Mouse (Mus musculus) MEL (cell line): ENCODE measurements around the gene Nqo1. TPM values are rescaled to one million over a fixed set of nuclear protein-coding genes. Genes with fewer than 3 reads are reported as not detected.
A peak's percentile ranks its signal among the peaks of the same experiment; 100 is the strongest.

Source experiments
- DNase-seq: peaks from one replicate; pipeline ENCODE4 v3.0.0; 2011; ENCODE audit warnings: low read depth, low spot score
- H3K27ac ChIP-seq: 2 replicates; pipeline ENCODE4 v1.5.1; 2012; ENCODE audit warnings: low read depth, mild to moderate bottlenecking, control low read depth, low read length, moderate library complexity; ENCODE audit not compliant: control insufficient read depth
- H3K27me3 ChIP-seq, 2 experiments: fragments of 150-350 bp in 1 of 2; sonication (generic) in 1 of 2; 2 replicates each; pipeline ENCODE4 v1.6.1; 2012; ENCODE audit warnings: low read length in 2 of 2, mild to moderate bottlenecking in 2 of 2, improper control_type of control experiment in 1 of 2, moderate library complexity in 1 of 2; ENCODE audit not compliant: insufficient read depth in 2 of 2, control insufficient read depth in 1 of 2
- H3K36me3 ChIP-seq, 2 experiments: 2 replicates each; pipeline ENCODE4 v1.6.1; 2012 to 2014; ENCODE audit warnings: low read length in 2 of 2, improper control_type of control experiment in 1 of 2, inconsistent platforms in 1 of 2, mild to moderate bottlenecking in 1 of 2; ENCODE audit not compliant: insufficient read depth in 2 of 2, control insufficient read depth in 1 of 2
- H3K4me1 ChIP-seq, 2 experiments: fragments of 150-350 bp in 1 of 2; sonication (generic) in 1 of 2; 2 replicates each; pipeline ENCODE4 v1.6.1; 2012; ENCODE audit warnings: low read length in 2 of 2, improper control_type of control experiment in 1 of 2, mild to moderate bottlenecking in 1 of 2; ENCODE audit not compliant: insufficient read depth in 2 of 2, control insufficient read depth in 1 of 2
- H3K4me3 ChIP-seq, 2 experiments: fragments of 150-350 bp in 1 of 2; sonication (generic) in 1 of 2; 2 replicates each; pipeline ENCODE4 v1.5.1; 2012; ENCODE audit warnings: low read depth in 2 of 2, low read length in 2 of 2, mild to moderate bottlenecking in 2 of 2, moderate library complexity in 2 of 2, control low read depth in 1 of 2, improper control_type of control experiment in 1 of 2; ENCODE audit not compliant: control insufficient read depth in 1 of 2, insufficient read depth in 1 of 2
- H3K79me2 ChIP-seq: 2 replicates; pipeline ENCODE4 v1.6.1; 2012; ENCODE audit warnings: mild to moderate bottlenecking, low read length, moderate library complexity; ENCODE audit not compliant: control insufficient read depth, poor library complexity, insufficient read depth
- H3K9ac ChIP-seq: 2 replicates; pipeline ENCODE4 v1.6.1; 2012; ENCODE audit warnings: low read depth, mild to moderate bottlenecking, control low read depth, low read length, moderate library complexity; ENCODE audit not compliant: control insufficient read depth, poor library complexity, severe bottlenecking
- H3K9me3 ChIP-seq: fragments of 150-350 bp; sonication (generic); replicated peaks from 2 replicates; pipeline ENCODE4 v1.6.1; 2012; ENCODE audit warnings: mild to moderate bottlenecking, low read length, improper control_type of control experiment, moderate library complexity; ENCODE audit not compliant: insufficient read depth
- BHLHE40 ChIP-seq: IDR thresholded peaks from 2 replicates; pipeline ENCODE4 v1.6.1; 2012; ENCODE audit warnings: low read depth, mild to moderate bottlenecking, inconsistent platforms, low read length, improper control_type of control experiment, borderline replicate concordance
- CHD2 ChIP-seq: IDR thresholded peaks from 2 replicates; pipeline ENCODE4 v1.6.1; 2011; ENCODE audit warnings: low read length, improper control_type of control experiment
- CTCF ChIP-seq, 3 experiments: IDR thresholded peaks in 2 of 3; conservative IDR thresholded peaks in 1 of 3; 2 replicates each; pipeline ENCODE4 v1.5.1; 2011 to 2012; ENCODE audit warnings: low read length in 3 of 3, low read depth in 2 of 3, mild to moderate bottlenecking in 2 of 3, improper control_type of control experiment in 1 of 3, inconsistent platforms in 1 of 3, mixed read lengths in 1 of 3, moderate library complexity in 1 of 3; ENCODE audit not compliant: control insufficient read depth in 1 of 3, insufficient read depth in 1 of 3, poor library complexity in 1 of 3, severe bottlenecking in 1 of 3
- E2F4 ChIP-seq: IDR thresholded peaks from 2 replicates; pipeline ENCODE4 v1.6.1; 2011; ENCODE audit warnings: low read depth, low read length, improper control_type of control experiment, borderline replicate concordance
- ELF1 ChIP-seq: IDR thresholded peaks from 2 replicates; pipeline ENCODE4 v1.6.1; 2014; ENCODE audit warnings: low read depth, mild to moderate bottlenecking, inconsistent platforms, low read length, improper control_type of control experiment, moderate library complexity
- EP300 ChIP-seq, 2 experiments: IDR thresholded peaks; 2 replicates each; pipeline ENCODE4 v1.6.1; 2011; ENCODE audit warnings: improper control_type of control experiment in 2 of 2, low read length in 2 of 2, low read depth in 1 of 2, mild to moderate bottlenecking in 1 of 2
- ETS1 ChIP-seq: IDR thresholded peaks from 2 replicates; pipeline ENCODE4 v1.6.1; 2012; ENCODE audit warnings: low read depth, mild to moderate bottlenecking, inconsistent platforms, low read length, improper control_type of control experiment, moderate library complexity
- GABPA ChIP-seq: IDR thresholded peaks from 2 replicates; pipeline ENCODE4 v1.6.1; 2012; ENCODE audit warnings: low read depth, mild to moderate bottlenecking, inconsistent platforms, low read length, improper control_type of control experiment, moderate library complexity
- GATA1 ChIP-seq: IDR thresholded peaks from 2 replicates; pipeline ENCODE4 v1.6.1; 2011; ENCODE audit warnings: low read depth, low read length, improper control_type of control experiment
- HCFC1 ChIP-seq: IDR thresholded peaks from 2 replicates; pipeline ENCODE4 v1.6.1; 2012; ENCODE audit warnings: low read depth, mild to moderate bottlenecking, inconsistent platforms, low read length, improper control_type of control experiment, moderate library complexity
- KAT2A ChIP-seq: conservative IDR thresholded peaks from 2 replicates; pipeline ENCODE4 v1.6.1; 2012; ENCODE audit warnings: low read depth, low read length, improper control_type of control experiment, inconsistent platforms
- MAFK ChIP-seq: IDR thresholded peaks from 2 replicates; pipeline ENCODE4 v1.6.1; 2011; ENCODE audit warnings: low read depth, mild to moderate bottlenecking, low read length, improper control_type of control experiment, borderline replicate concordance
- MAX ChIP-seq: IDR thresholded peaks from 2 replicates; pipeline ENCODE4 v1.6.1; 2011; ENCODE audit warnings: low read length, improper control_type of control experiment
- MAZ ChIP-seq: IDR thresholded peaks from 2 replicates; pipeline ENCODE4 v1.6.1; 2012; ENCODE audit warnings: low read depth, mild to moderate bottlenecking, inconsistent platforms, low read length, improper control_type of control experiment
- MEF2A ChIP-seq: IDR thresholded peaks from 2 replicates; pipeline ENCODE4 v1.6.1; 2014; ENCODE audit warnings: low read depth, mild to moderate bottlenecking, inconsistent platforms, low read length, improper control_type of control experiment; ENCODE audit not compliant: poor library complexity, insufficient replicate concordance, severe bottlenecking; ENCODE audit errors: extremely low read depth
- MXI1 ChIP-seq: IDR thresholded peaks from 2 replicates; pipeline ENCODE4 v1.6.1; 2011; ENCODE audit warnings: mild to moderate bottlenecking, low read depth, low read length, improper control_type of control experiment
- MYC ChIP-seq: IDR thresholded peaks from 2 replicates; pipeline ENCODE4 v1.6.1; 2011; ENCODE audit warnings: low read depth, mild to moderate bottlenecking, low read length, improper control_type of control experiment, moderate library complexity
- NELFE ChIP-seq: IDR thresholded peaks from 2 replicates; pipeline ENCODE4 v1.6.1; 2011; ENCODE audit warnings: low read depth, low read length, improper control_type of control experiment
- NRF1 ChIP-seq: IDR thresholded peaks from 2 replicates; pipeline ENCODE4 v1.6.1; 2014; ENCODE audit warnings: low read depth, mild to moderate bottlenecking, inconsistent platforms, low read length, improper control_type of control experiment, moderate library complexity; ENCODE audit not compliant: poor library complexity, insufficient read depth, severe bottlenecking
- POLR2A ChIP-seq, 2 experiments: IDR thresholded peaks; 2 replicates each; pipeline ENCODE4 v1.6.1; 2011 to 2012; ENCODE audit warnings: low read length in 2 of 2, mild to moderate bottlenecking in 2 of 2, control low read depth in 1 of 2, improper control_type of control experiment in 1 of 2, low read depth in 1 of 2, moderate library complexity in 1 of 2; ENCODE audit not compliant: control insufficient read depth in 1 of 2, insufficient read depth in 1 of 2, poor library complexity in 1 of 2
- POLR2AphosphoS2 ChIP-seq: IDR thresholded peaks from 2 replicates; pipeline ENCODE4 v1.6.1; 2011; ENCODE audit warnings: low read length, improper control_type of control experiment
- RAD21 ChIP-seq: IDR thresholded peaks from 2 replicates; pipeline ENCODE4 v1.6.1; 2011; ENCODE audit warnings: mild to moderate bottlenecking, low read depth, low read length, improper control_type of control experiment
- RCOR1 ChIP-seq: IDR thresholded peaks from 2 replicates; pipeline ENCODE4 v1.6.1; 2012; ENCODE audit warnings: low read depth, mild to moderate bottlenecking, inconsistent platforms, low read length, improper control_type of control experiment
- SIN3A ChIP-seq: IDR thresholded peaks from 2 replicates; pipeline ENCODE4 v1.6.1; 2012; ENCODE audit warnings: low read length, improper control_type of control experiment, inconsistent platforms
- SMC3 ChIP-seq: IDR thresholded peaks from 2 replicates; pipeline ENCODE4 v1.6.1; 2011; ENCODE audit warnings: low read depth, low read length, improper control_type of control experiment
- TAL1 ChIP-seq: IDR thresholded peaks from 2 replicates; pipeline ENCODE4 v1.6.1; 2012; ENCODE audit warnings: mild to moderate bottlenecking, inconsistent platforms, low read length, moderate library complexity, mixed read lengths
- TBP ChIP-seq: IDR thresholded peaks from 2 replicates; pipeline ENCODE4 v1.8.0; 2011; ENCODE audit warnings: low read depth, low read length, improper control_type of control experiment
- TCF12 ChIP-seq: IDR thresholded peaks from 2 replicates; pipeline ENCODE4 v1.6.1; 2014; ENCODE audit warnings: low read depth, mild to moderate bottlenecking, inconsistent platforms, low read length, improper control_type of control experiment, moderate library complexity
- UBTF ChIP-seq: IDR thresholded peaks from 2 replicates; pipeline ENCODE4 v1.6.1; 2012; ENCODE audit warnings: low read depth, mild to moderate bottlenecking, inconsistent platforms, low read length, improper control_type of control experiment, moderate library complexity, borderline replicate concordance; ENCODE audit not compliant: insufficient read depth
- USF1 ChIP-seq: IDR thresholded peaks from 2 replicates; pipeline ENCODE4 v1.6.1; 2014; ENCODE audit warnings: low read depth, mild to moderate bottlenecking, inconsistent platforms, low read length, improper control_type of control experiment, moderate library complexity
- USF2 ChIP-seq, 2 experiments: IDR thresholded peaks; 2 replicates each; pipeline ENCODE4 v1.6.1; 2011 to 2012; ENCODE audit warnings: improper control_type of control experiment in 2 of 2, low read length in 2 of 2, borderline replicate concordance in 1 of 2, inconsistent platforms in 1 of 2, low read depth in 1 of 2, mild to moderate bottlenecking in 1 of 2; ENCODE audit not compliant: insufficient read depth in 1 of 2
- ZKSCAN1 ChIP-seq: IDR thresholded peaks from 2 replicates; pipeline ENCODE4 v1.6.1; 2012; ENCODE audit warnings: low read depth, mild to moderate bottlenecking, inconsistent platforms, low read length, improper control_type of control experiment, moderate library complexity
- ZMIZ1 ChIP-seq: IDR thresholded peaks from 2 replicates; pipeline ENCODE4 v1.6.1; 2012; ENCODE audit warnings: low read depth, mild to moderate bottlenecking, inconsistent platforms, low read length, improper control_type of control experiment, moderate library complexity
- ZNF384 ChIP-seq: IDR thresholded peaks from 2 replicates; pipeline ENCODE4 v1.6.1; 2012; ENCODE audit warnings: low read depth, mild to moderate bottlenecking, inconsistent platforms, low read length, improper control_type of control experiment
- polyA plus RNA-seq, 2 experiments: library from polyadenylated mRNA; stranded (reverse) in 1 of 2; unstranded in 1 of 2; fragments of >175 nt in 1 of 2; fragments of >200 nt in 1 of 2; gene quantifications; 2 replicates each; pipeline versions ENCODE4 v1.2.1 to v1.2.4; 2012; ENCODE audit warnings: low replicate concordance in 2 of 2, low read depth in 1 of 2; ENCODE audit not compliant: insufficient read length in 2 of 2, insufficient read depth in 1 of 2, missing spikeins in 1 of 2
- total RNA-seq: library from RNA; depleted of rRNA; stranded (reverse); fragments of 300-350 nt; gene quantifications from 2 replicates; pipeline ENCODE4 v1.2.3, GENCODE M21; 2012

The Nqo1 gene
- total and polyA plus RNA-seq, 3 experiments: 8.0 to 8.8 TPM; not detected in 1

GRCm38 (mm10) chr8:107425230-107425597 is 22.2 kb upstream of the Nqo1 start:
- Histone ChIP-seq H3K9me3 (no peaks in the 10 kb centered on the region), H3K79me2 (peaks cover 38% of the 10 kb centered on the region)

DNA sequence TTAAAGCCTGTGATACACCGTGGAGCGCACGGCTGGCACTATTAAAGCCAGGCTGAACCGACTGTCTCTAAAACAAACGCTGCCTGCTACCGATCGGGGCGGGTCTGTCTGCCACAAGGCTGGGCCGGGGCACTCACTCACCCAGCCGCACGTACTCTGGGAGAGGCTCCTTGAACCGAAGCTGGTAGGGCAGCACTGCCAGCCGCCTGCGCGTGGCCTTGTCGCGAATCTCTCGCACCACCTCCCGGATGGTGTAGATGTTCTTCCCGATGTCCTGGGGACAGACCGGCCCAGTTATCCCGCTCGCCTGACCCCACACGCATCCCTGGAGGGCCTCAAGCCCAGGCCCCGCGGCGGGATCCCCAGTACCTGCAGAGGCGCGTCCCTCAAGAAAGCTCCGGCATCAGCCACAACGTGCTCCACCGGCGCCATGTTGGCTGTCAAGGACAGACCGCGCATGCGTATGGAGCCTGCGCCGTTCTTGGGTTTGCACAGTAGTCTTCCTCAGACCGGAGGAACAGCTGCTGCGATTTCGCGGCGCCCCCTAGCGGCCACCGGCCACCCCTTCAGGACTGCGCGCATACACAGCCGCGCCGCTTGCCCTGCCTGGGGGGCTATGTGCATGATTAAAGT is 21.7 kb upstream of the Nqo1 start, which contains the start of gene Nob1:
Nob1 (minus strand) TSS at position 455 of the 633 bp plus-strand sequence.
- Histone ChIP-seq H3K9ac (peak within 1 kb of the TSS; percentile 82), H3K79me2 (peaks cover 40% of the 10 kb centered on the region), H3K9me3 (no peaks in the 10 kb centered on the region), H3K27ac (peak within 1 kb of the TSS; percentile 48), H3K36me3 (peaks cover 18 to 25% of the 10 kb centered on the region in 2 experiments), H3K27me3 (peaks cover 0 to 3% of the 10 kb centered on the region in 2 experiments; a peak in 2 of 4 replicates), H3K4me1 (peaks cover 6 to 22% of the 10 kb centered on the region in 2 experiments), H3K4me3 (peak within 1 kb of the TSS; percentile 78 to 92)
- DNase-seq: peak; percentile 98
- TF ChIP-seq SIN3A (peak; percentile 93), MAZ (no peak), TAL1 (no peak), KAT2A (no peak; the same call in 1 of the 2 replicates), NELFE (peak; percentile 99), GATA1 (no peak), SMC3 (peak; percentile 74), MXI1 (peak; percentile 96), TCF12 (peak; percentile 64; the same call in 1 of the 2 replicates), ETS1 (peak; percentile 50; the same call in 1 of the 2 replicates), MAX (peak; percentile 91), BHLHE40 (no peak), MEF2A (no peak), NRF1 (peak; percentile 93), POLR2AphosphoS2 (peak; percentile 95), TBP (peak; percentile 74), MYC (peak; percentile 93), HCFC1 (peak; percentile 83), ZMIZ1 (peak; percentile 92), E2F4 (no peak), POLR2A (IDR thresholded peaks at IDR 0.05; ENCODE audit: control insufficient read depth in 1 of 2, insufficient read depth in 1 of 2, low read depth in 1 of 2, low read length in 2 of 2, poor library complexity in 1 of 2) (peak; percentile 88 to 96), ELF1 (0 out of 2 replicates have a peak, but pooled peaks have one; percentile 44), ZKSCAN1 (0 out of 2 replicates have a peak, but pooled peaks have one; percentile 19), RAD21 (peak; percentile 83)

More at GRCm38 (mm10) chr8:107425230-107425597, 22.2 kb upstream of the Nqo1 start:
- DNase-seq: no peak
- TF ChIP-seq CHD2: no peak
- TF ChIP-seq MEF2A: no peak
- no peak for TF ChIP-seq MAFK
- no peak for TF ChIP-seq GABPA
- peak; percentile 91 for TF ChIP-seq RCOR1
- TF ChIP-seq ZNF384: no peak
- peak; percentile 69 for TF ChIP-seq TAL1
- no peak for TF ChIP-seq SIN3A
- no peak for TF ChIP-seq USF2 (IDR thresholded peaks at IDR 0.05; ENCODE audit: borderline replicate concordance in 1 of 2, insufficient read depth in 1 of 2, low read depth in 1 of 2, low read length in 2 of 2)
- TF ChIP-seq MAX: no peak
- no peak for TF ChIP-seq CTCF (IDR thresholded peaks at IDR 0.05 in 2 of 3, conservative IDR thresholded peaks at IDR 0.05 in 1 of 3; ENCODE audit: control insufficient read depth in 1 of 3, insufficient read depth in 1 of 3, low read depth in 2 of 3, low read length in 3 of 3, poor library complexity in 1 of 3, severe bottlenecking in 1 of 3)
- no peak for TF ChIP-seq UBTF
- TF ChIP-seq ZMIZ1: no peak
- no peak for TF ChIP-seq GATA1
- TF ChIP-seq USF1: no peak
- TF ChIP-seq EP300 (IDR thresholded peaks at IDR 0.05; ENCODE audit: low read depth in 1 of 2, low read length in 2 of 2): no peak
- H3K27ac ChIP-seq: no peak overlapping the region
- H3K4me1 ChIP-seq: peaks cover 6 to 22% of the 10 kb centered on the region in 2 experiments
- peak overlapping the region; percentile 28 to 37 for H3K4me3 ChIP-seq
- peaks cover 14 to 25% of the 10 kb centered on the region in 2 experiments for H3K36me3 ChIP-seq
- H3K27me3 ChIP-seq: peaks cover 3% of the 10 kb centered on the region in 2 experiments; a peak in 3 of 4 replicates
- H3K9ac ChIP-seq: peak overlapping the region; percentile 36; the same call in 1 of the 2 replicates
